Mouse (Mus musculus) E14TG2a.4 (cell line): Measurements from ENCODE around the gene Zbtb37.

Experiments used
- CTCF ChIP-seq: conservative IDR thresholded peaks from 2 replicates; pipeline ENCODE4 v1.5.1; 2014; ENCODE audit warnings: low read length
- POU5F1 ChIP-seq: IDR thresholded peaks from 2 replicates; pipeline ENCODE4 v1.6.1; 2014; ENCODE audit warnings: low read length, borderline replicate concordance

- TF ChIP-seq CTCF (no peak), POU5F1 (no peak)
These were observed 1.8 kb upstream of the Zbtb37 start for GRCm38 (mm10) chr1:161036411-161036841.
